Mouse (Mus musculus): Measurements from ENCODE around the gene Cdc45.

The Cdc45 gene

DNA sequence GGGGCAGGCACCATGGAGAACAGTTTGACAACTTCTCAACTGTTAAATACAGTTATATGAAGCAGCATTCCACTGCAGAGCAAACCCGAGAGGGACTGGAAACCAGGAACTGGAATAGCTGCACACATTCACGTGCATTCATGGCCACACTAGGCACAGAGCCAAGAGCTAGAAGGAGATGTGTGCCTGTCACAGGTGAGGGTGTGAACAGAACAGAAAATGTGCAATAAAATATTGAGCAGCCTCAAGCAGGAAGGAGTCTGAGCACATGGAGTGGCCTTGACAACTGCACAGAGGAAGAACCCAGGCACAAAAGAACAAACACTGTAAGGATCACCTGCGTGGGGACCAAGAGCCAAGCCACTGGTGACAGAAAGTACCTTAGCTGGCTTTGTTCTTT, 81.1 kb downstream of the Cdc45 start:
- no peak for DNase-seq (ENCODE audit: low spot score)

All from spleen, adult 12 weeks (tissue).